Mouse (Mus musculus) adrenal gland, adult (tissue): ENCODE measurements at regions not wholly inside any gene's neighbourhood (a gene's known extent, or its start where the extent isn't known, plus 50 kb on each side); places are given as distances from the start of the nearest gene placed in this dataset.
"Not testable (repeated sequence)": the region's sequence is repeated elsewhere in the genome, so short reads cannot be mapped to it uniquely, and the experiment has no call there.

Experiments
- DNase-seq, 2 experiments: peaks; one replicate each; pipeline ENCODE4 v3.0.0; 2022 to 2023; ENCODE audit warnings: low spot score in 1 of 2; ENCODE audit not compliant: inconsistent age in 2 of 2

DNA sequence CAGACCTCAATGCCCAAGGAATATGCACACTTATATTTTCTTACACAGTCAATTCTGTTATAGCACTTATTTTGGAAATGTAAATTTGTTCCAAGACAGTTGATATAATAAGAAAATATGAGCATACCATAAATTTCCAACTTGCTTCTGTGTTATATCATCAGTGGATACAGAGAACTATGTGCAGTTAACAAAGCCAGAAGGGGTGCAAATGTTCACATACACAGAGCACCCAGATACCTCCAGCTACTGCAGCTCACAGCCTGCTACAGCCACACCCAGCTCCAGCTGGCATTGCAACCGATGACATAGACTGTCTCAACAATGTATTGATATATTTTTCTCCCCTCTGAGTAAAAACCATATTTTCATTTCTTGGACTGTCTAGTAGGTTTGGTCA is 785.3 kb downstream of the Cypt12 start:
- no peak for DNase-seq

DNA sequence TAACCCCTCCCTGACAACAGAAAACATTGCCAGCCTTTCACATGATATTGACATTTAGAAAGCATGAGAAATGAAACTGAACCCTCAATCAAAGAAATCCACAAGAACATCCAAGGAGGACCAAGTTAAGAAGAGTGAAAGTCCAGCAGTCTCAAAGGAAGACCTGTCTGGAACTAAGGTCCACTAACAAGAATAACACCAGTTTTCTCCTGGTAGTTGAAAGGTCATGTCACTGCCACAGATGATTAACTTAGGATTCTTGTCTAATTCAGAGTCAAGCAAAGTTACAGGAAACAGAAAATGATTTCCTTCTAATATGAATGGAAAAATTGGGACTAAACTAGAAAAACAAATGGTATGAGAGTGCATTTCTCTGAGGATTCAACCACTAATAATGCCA is 790.7 kb downstream of the Cypt12 start:
- no peak for DNase-seq

DNA sequence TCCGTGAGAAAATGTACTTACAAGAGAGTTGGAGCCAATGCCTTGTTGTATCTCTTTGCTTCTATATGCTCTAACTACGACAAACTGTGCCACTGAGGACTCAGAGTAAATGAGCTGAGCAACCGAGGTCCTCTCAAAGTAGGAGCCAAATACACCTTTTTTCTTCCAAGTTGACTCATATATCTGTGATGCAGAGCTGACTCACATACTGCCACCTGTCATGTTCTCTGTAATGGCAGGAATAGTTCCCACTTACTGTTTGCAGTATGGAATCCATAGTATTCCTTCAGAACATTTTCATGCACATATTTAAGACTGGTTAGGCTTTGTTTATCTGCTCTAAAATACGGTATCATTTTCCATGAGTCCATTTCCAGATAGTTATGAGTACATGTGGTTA is 792.1 kb downstream of the Cypt12 start:
- no peak for DNase-seq

DNA sequence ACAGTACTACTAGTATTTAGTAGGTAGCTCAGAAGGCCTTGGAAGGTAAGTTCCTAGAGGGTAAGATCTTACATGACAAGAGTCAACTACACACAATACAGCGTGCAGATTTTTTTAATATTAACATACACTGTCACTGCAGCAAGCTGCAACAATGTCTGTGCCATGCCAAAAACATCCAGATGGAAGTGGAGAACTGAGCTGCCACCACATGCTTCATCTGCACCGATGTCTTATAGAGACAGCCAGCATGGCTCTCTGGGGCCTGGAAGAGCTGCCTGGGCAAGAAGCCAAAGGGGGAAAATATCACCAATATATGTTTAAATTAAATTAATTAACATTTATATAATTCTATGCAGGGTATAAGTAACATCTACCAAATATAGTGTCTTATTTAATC is 795.3 kb downstream of the Cypt12 start:
- no peak for DNase-seq

DNA sequence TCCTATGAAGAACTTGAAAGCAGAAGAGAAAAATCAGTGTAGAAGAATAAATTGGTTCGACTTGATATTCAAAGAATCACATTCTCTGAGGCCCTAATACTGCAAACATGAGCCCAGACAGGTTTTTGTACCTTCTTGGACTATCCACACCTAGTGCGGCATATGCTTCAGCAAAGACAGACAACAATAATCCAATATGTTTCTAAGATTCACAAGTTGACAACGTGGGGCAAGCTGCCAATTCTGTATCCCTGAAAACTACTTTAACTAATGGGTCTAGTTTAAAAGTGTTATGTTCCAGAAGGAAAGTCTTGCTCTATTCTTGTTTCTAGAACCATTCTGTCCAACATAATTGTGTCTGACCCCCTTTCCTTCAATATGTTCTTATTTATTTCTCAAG is 796.0 kb downstream of the Cypt12 start:
- DNase-seq: no peak

DNA sequence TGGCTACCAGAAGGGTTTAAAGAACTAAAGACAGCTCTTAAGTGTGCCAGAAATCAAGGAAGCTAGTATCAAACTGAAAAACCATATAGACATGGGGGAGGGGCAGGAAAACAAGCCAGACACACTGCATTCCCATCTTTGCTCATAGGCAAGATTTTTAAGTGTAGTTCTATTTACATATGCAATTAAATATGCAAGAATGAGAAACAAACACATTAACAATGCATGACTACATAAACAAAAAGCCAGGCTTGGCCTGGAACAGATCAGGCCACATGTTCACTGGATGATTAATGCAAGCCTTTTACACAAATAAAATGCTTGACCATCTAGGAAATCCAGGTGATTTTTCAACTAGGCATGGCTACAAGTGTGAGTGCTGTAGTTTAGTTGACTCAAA is 798.0 kb downstream of the Cypt12 start:
- DNase-seq: no peak

DNA sequence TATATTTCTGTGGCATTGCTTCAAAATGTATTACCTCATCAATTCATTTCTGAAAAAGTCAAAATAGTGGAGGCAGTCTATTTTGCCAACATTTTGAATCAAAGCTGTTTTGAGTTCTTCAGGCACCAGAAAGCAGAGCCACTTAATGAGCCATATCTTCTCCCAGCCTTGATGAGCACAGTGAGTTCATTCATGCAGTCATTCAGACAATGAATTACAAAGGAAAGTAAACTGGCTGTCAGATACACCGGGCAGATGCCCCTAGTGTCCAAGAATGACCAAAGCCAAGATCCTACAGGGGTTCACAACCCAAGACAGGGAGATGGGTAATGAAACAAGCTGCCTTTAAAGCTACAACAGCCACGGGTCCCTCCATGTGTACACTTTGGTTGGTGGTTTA is 798.7 kb downstream of the Cypt12 start:
- DNase-seq: no peak

DNA sequence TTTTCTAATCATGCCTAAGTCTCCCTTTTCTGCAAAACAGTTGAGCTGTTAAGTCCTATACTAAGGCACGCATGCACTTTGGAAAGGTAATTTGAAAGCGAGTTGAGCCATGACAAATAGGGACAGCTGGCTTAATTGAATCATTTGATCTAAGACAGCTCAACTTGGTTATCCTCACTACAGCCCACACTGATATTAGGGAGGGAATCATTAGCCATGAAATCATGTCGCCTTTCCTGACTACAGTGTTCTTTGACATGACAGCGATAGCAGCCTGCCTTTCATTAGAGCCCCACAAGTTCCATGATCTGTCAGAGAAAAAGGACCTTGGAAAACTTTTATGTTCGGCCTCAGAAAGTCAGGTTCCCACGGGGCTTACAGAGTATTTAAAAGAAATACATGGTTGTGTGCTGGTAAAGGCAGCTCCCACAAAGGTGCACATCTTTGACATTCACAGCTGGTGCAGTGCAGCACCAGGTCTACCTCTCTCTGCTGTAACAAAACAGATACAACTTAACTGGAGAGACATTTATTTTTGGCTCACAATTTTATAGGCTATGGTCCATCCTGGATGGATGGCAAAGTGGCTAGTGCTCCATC is 803.5 kb downstream of the Cypt12 start:
- no peak for DNase-seq

DNA sequence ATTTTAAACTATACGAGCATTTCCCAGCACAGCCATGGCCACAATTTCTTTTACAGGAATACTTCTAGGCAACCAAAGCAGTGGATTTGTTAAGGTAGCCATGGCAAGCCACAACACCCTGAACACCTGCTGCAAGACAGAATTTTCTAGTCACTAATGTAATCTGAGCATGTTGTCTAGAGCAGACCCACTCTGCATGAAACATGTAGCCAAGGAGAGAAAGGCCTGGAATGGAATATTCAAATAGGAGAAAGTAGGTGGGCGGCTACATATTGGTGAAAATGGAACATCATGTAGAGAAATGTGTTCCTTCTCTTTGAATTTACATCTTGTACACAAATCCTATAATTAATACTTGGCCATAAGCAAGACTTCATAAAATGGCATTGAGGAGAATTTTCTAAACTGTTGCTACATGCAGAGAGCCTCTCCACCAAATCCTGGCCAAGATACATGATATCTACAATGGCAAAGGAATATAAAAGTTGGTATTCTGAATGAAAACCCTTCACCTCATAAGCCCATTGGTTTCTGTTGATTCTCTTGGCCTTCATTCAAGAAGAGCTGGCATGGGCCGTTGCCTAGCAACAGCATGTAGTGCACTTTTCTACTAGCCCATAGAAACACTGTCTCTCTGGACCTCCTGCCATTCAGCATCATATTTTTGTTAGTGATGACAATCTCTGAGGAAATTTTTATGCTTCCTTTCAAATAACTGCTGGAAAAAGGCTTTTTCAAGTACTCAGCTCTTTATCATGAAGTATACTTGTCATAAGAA is 816.3 kb downstream of the Cypt12 start:
- DNase-seq: peak in 1 of 2 experiments; percentile 31

DNA sequence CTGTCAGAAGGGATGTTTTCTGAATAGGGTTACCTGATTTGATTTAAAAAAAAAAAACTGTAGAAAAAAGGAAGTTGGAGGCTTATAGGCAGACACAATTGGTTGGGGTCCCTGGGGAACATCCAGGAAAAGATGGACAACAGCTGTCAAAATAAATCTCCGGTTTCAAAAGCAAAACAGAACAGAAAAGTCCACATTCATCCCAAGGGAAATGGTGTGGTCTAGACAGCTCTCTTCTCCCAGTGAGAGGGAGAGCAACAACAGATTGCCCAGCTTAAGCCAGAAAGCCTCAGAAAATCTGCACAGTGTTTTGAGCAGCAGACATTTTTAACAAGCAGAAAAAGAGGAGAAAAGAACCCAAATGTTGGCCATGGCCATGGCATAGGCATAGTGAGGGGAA is 830.3 kb downstream of the Cypt12 start:
- DNase-seq: no peak

DNA sequence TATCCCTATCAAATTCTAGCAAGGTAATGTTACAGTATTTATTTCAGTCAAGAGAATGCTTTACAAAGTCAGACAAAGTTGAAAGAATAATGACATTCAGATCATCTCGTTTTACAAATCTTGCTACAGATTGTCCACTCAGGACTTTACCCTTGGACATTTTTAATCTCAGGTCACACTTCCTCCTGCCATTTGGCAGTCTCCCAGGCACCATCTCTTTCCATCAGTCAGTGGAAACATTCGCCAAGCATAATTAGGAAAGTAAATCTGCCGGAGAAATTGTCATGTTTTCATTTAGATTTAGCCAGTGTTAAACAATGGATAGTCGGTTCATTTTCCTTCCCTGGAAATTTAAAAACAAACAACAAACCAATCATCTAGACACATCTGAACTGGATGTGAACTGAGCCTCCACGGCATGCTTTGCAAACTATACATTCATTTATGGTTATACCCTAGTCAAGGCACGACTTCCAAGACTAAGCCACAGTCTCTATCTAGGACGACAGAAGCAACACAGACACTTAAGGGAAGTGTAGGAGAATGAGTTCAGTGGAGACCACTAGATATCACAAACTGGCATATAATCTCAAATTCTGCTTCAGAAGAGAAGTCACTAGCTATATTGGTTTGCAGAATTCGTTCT is 839.4 kb downstream of the Cypt12 start:
- DNase-seq: peak; percentile 10 to 29

DNA sequence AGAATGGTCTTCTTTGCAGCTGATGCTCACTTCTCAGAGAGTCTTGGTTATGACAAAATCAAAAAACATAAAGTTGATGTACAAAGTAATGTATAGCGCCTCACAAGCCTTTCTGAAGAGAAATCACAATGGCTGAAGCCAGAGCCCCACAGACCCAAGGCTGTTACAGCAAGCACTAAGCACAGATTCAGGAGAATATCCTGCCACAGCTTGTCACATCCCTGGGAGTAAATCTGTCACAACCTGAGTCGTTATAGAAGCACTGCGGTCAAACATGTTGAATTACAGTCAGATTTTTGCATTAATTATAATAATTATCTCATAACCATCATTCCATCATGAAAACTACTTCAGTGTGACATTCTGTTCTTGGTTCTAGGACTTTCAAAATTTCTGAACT is 825.7 kb downstream of the 1700064H15Rik start:
- no peak for DNase-seq

- DNase-seq: not testable (repeated sequence)
These were observed 799.6 kb downstream of the 1700064H15Rik start for GRCm38 (mm10) chr3:18828788-18829320.

GRCm38 (mm10) chr3:18868117-18868739 is 760.2 kb downstream of the 1700064H15Rik start:
- DNase-seq: peak; percentile 7 to 40

GRCm38 (mm10) chr3:18868758-18869157 is 759.7 kb downstream of the 1700064H15Rik start:
- no peak for DNase-seq

- no peak for DNase-seq
These were observed 751.4 kb downstream of the 1700064H15Rik start for GRCm38 (mm10) chr3:18877060-18877459.

DNA sequence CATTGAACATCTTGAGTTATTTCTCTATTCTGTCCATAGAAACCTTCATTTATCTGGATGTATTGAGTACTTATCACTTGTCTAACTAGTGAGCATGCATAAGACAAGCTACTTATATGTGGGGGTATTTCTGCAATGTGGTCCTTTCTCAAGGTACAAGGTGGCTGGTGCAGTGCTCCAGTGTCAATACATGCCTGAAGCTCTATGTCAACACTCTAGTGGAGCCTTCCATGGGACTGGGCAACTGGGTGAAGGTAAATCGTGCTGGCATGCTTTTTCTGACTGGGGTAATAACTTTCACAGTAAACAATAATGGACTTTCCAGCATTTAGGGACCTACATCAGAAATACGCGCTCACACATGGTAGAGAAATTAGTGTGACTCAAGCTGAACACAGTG is 750.9 kb downstream of the 1700064H15Rik start:
- no peak for DNase-seq

DNA sequence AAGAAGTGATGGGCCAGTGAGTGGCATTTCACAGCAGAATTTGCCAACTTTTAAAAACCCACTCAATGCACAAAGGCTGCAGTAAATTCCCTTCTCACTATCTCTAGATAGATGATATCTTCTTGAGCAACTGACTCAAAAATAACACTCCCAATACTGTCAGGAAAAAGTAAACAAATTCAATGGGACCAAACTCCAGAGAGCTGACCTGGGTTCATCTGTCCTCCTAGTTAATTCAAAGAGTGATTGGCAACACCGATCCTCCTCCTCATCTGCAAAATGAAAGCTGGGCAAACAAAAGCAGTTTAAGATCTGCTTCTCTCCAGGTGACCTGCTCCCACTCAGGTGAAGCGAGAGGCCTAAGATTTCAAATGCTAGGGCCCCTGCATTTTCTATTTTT is 747.3 kb downstream of the 1700064H15Rik start:
- no peak for DNase-seq

DNA sequence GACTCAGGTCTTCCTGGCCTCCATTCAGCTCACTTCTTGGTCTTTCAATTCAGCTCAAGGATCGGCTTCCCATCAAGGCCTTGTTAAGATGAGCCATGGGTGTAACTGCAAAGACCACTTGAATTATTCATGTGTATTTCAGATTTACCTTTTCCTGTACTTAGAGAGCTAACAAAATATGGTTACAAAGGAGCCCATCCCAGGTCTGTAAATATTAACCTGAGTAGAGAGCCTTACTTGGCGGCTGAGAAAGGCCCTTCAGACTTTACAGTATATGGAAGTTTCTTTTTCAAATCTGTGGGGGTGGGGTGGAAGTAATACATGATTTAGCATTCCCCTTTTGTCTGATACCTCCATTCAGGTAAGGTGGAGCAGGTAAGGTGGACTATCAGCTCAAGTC is 735.7 kb downstream of the 1700064H15Rik start:
- DNase-seq: no peak

DNA sequence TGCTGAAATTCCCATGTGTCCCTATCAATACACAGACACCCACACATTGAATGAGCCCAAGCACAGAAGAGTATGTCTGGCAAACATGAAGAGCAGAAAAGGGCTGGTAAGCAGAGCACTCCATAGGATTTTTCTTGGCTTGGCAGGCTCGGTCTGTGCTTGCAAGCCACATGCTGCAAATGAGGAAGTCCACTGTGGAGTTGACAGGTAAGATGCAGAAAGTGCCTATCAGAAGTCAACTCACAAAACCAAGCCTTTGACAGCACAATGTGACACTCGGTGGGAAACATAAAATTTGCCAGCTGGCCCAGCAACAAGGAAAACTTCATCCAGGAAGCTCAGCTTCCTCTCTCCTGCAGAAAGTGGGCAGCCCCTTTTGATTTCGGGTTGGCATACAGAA is 722.7 kb downstream of the 1700064H15Rik start:
- no peak for DNase-seq

GRCm38 (mm10) chr3:18906210-18906609 is 722.3 kb downstream of the 1700064H15Rik start:
- no peak for DNase-seq

- DNase-seq: no peak
These were observed 719.7 kb downstream of the 1700064H15Rik start for GRCm38 (mm10) chr3:18908737-18909136.
